Mouse (Mus musculus) spleen, adult 2 months (tissue): ENCODE results near the gene Crim1. TPM values are rescaled to one million over a fixed set of nuclear protein-coding genes. Genes with fewer than 3 reads are reported as not detected.
A peak's percentile ranks its signal among the peaks of the same experiment; 100 is the strongest.

ENCODE experiments used
- DNase-seq, 2 experiments: peaks; one replicate each; pipeline versions ENCODE4 v3.0.0 to v3.0.0-alpha.2; 2012 to 2021; ENCODE audit warnings: low spot score in 2 of 2, low read depth in 1 of 2
- H3K27ac ChIP-seq: fragments of 200-500 bp; 2 replicates; pipeline ENCODE4 v1.5.1; 2012; ENCODE audit warnings: low read length, inconsistent platforms; ENCODE audit not compliant: insufficient read depth
- H3K27me3 ChIP-seq: fragments of 200-500 bp; 2 replicates; pipeline ENCODE4 v1.6.1; 2012; ENCODE audit warnings: mild to moderate bottlenecking, moderate library complexity, low read length, inconsistent platforms; ENCODE audit not compliant: control insufficient read depth, insufficient read depth
- H3K36me3 ChIP-seq: fragments of 200-500 bp; 2 replicates; pipeline ENCODE4 v1.6.1; 2012; ENCODE audit warnings: mild to moderate bottlenecking, low read length, inconsistent platforms; ENCODE audit not compliant: control insufficient read depth, insufficient read depth
- H3K4me1 ChIP-seq: fragments of 200-500 bp; 2 replicates; pipeline ENCODE4 v1.6.1; 2011; ENCODE audit warnings: inconsistent platforms; ENCODE audit not compliant: control insufficient read depth, insufficient read depth, insufficient read length
- H3K4me3 ChIP-seq: fragments of 200-500 bp; 2 replicates; pipeline ENCODE4 v1.5.1; 2011; ENCODE audit warnings: mild to moderate bottlenecking, inconsistent platforms; ENCODE audit not compliant: insufficient read depth, insufficient read length; ENCODE audit errors: extremely low read depth
- CTCF ChIP-seq: fragments of 200-500 bp; IDR thresholded peaks from 2 replicates; pipeline ENCODE4 v1.5.1; 2011; ENCODE audit warnings: mild to moderate bottlenecking, inconsistent platforms; ENCODE audit not compliant: insufficient read depth, insufficient read length, insufficient replicate concordance; ENCODE audit errors: extremely low read depth
- POLR2A ChIP-seq: fragments of 200-500 bp; IDR thresholded peaks from 2 replicates; pipeline ENCODE4 v1.6.1; 2011; ENCODE audit warnings: low read depth, low read length, inconsistent platforms
- WGBS: fragments of 180-500 bp; shearing (Covaris S2); methylation state at CpG from one replicate; pipeline ENCODE4 v1.1.7; 2018; 5-methylcytosine and 5-hydroxymethylcytosine counted together
- polyA plus RNA-seq: library from polyadenylated mRNA; depleted of rRNA; stranded (reverse); fragments of >200 nt; gene quantifications from 2 replicates; pipeline ENCODE4 v1.2.3, GENCODE M21; 2012

Crim1 gene
- polyA plus RNA-seq, 1 experiment, result 20.5 TPM

DNA sequence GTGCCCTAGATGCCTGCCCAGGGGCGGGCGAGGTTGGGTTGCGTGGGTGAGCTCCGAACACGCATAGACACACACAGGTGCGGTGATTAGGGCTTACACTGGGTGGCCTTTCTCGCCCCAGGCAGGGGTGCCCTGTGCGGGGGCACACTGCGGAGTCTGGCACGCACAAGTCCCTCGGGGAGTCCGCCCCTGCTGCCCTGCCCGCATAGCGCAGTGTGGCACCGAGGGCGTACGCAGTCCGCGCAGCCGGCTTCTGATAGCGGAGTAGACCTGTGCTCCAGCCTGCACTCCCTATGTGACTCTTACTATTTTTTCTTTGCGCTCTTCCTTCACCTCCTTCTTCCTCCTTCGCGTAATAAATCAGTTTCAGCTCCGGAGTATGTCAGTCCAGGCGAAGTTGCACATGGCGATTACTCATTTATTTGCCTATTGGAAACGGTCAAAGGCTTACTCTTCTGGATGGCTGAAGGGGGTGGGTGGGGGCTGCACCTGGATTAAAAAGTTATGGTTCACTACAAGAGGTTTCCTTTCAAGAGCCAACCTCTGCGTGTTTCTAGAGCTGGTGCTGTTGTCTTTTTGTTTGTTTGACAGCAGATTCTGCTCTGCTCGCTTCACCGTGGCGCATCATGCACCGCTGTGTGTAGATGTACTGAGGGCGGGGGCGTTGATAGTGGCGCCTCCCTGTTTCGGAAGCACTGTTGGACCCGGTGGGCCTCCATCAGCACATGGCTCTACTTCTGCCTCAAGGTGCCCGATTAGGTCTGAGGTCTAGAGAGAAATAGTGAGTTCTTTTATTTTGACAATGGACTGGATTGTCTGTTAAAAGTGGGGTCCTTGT is 1.4 kb downstream of the Crim1 start:
- Histone ChIP-seq H3K4me1 (peaks cover 5% of the 10 kb centered on the region; the same call in 1 of the 2 replicates), H3K27ac (peak overlapping the region; percentile 66; the same call in 1 of the 2 replicates), H3K27me3 (peaks cover 16% of the 10 kb centered on the region), H3K4me3 (peak overlapping the region; percentile 73), H3K36me3 (no peaks in the 10 kb centered on the region)
- DNase-seq, result peak in 1 of 2 experiments; percentile 8
- TF ChIP-seq CTCF (no peak), POLR2A (no peak)
- 3% methylated on average over 39 of the region's 39 CpGs for WGBS

DNA sequence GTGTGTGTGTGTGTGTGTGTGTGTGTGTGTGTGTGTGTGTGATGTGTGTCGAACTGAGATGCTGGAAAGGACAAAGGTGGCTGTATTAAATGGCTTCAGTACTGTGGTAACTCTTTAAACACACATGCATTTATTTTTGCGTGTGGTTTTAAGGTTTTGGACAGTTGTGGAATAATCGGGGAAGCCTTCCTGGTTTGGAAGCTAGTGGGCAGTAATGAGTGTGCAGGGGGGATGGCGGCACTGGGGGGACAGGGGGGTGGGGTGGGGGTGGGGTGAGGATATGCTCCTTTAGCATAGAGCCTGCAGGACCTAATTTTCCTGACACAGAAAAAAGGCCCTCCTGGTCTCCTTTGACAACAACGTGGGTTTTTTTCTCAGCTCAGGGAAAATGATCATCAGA is 2.2 kb downstream of the Crim1 start:
- 37% methylated on average over 5 of the region's 5 CpGs for WGBS
- no peak for DNase-seq
- H3K4me1 ChIP-seq, result peaks cover 5% of the 10 kb centered on the region; the same call in 1 of the 2 replicates
- H3K27me3 ChIP-seq, result peaks cover 16% of the 10 kb centered on the region
- peak overlapping the region; percentile 73; the same call in 1 of the 2 replicates for H3K4me3 ChIP-seq
- no peak overlapping the region for H3K27ac ChIP-seq
- TF ChIP-seq CTCF (no peak), POLR2A (no peak)
- H3K36me3 ChIP-seq, result no peaks in the 10 kb centered on the region

DNA sequence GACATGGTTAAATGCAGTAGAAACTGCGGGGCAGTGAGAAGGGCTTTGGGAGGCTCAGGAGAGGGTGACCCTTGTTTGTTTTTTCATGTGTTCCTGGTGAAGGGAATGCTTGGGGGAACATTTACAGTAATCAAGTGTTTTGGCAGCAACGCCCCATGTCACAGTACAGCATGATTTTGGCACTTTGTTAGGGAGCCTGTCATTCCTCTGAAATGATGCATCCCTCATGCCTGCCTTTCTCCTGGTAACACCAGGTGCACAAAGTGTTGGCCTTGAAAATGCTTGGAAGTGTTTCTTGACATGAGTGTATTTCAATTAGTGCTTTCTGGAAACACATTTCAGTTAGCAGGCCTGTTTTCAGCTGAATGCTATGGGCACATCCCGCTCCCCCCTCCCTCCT is 2.7 kb downstream of the Crim1 start:
- Histone ChIP-seq H3K27ac (no peak overlapping the region), H3K27me3 (peaks cover 16% of the 10 kb centered on the region), H3K4me1 (peaks cover 5% of the 10 kb centered on the region), H3K36me3 (no peaks in the 10 kb centered on the region), H3K4me3 (no peak overlapping the region)
- 81% methylated on average over 3 of the region's 3 CpGs for WGBS
- no peak for TF ChIP-seq POLR2A
- no peak for TF ChIP-seq CTCF
- no peak for DNase-seq

DNA sequence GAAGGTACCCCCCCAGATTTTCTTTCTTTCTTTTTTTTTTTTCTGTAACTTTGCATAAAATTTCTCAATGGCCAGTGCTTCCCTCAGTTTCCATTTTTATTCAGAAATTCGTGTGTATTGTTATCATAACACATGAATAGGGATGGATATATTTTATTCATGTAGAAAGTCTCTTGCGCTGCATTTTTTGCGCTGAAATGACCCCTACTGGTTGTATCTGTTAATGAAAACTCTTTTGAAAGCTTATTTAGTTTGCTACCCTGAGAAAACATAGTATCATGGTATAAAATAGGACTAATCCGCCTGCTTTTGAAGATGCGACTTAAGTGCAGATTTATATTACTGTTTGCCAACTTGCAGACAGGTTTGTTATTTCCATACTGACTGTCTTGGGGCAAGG is 3.4 kb downstream of the Crim1 start:
- peaks cover 16% of the 10 kb centered on the region for H3K27me3 ChIP-seq
- H3K27ac ChIP-seq, result no peak overlapping the region
- no peak overlapping the region for H3K4me3 ChIP-seq
- no peaks in the 10 kb centered on the region for H3K36me3 ChIP-seq
- peaks cover 5% of the 10 kb centered on the region for H3K4me1 ChIP-seq
- TF ChIP-seq POLR2A, result no peak
- WGBS, result 47% methylated on average over 5 of the region's 5 CpGs
- no peak for DNase-seq

DNA sequence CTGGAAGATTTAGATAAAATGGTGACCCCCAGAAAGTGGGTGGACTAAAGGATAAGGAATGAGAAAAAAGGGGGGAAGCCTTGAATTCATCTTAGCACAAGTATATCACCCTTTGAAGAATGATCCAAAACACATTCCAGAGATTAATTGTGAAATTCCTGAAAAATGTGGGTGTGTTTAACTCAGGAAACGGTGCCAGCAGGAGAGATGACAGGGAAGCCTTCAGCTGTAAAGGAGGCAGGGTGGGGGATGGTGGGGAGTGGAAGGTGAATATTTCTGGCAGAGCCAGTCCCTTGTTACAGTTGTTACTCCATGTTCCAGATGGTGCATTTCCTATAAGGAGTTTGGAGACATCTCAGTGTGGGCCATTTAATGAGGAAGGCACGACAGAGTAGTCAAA is 6.4 kb downstream of the Crim1 start:
- no peak for DNase-seq
- Histone ChIP-seq H3K36me3 (no peaks in the 10 kb centered on the region), H3K4me3 (no peak overlapping the region), H3K4me1 (no peaks in the 10 kb centered on the region; the same call in 1 of the 2 replicates), H3K27ac (no peak overlapping the region), H3K27me3 (0 out of 2 replicates have a peak, but pooled peaks cover under 1% of the 10 kb centered on the region)
- 82% methylated on average over 2 of the region's 2 CpGs for WGBS
- TF ChIP-seq CTCF (no peak), POLR2A (no peak)

DNA sequence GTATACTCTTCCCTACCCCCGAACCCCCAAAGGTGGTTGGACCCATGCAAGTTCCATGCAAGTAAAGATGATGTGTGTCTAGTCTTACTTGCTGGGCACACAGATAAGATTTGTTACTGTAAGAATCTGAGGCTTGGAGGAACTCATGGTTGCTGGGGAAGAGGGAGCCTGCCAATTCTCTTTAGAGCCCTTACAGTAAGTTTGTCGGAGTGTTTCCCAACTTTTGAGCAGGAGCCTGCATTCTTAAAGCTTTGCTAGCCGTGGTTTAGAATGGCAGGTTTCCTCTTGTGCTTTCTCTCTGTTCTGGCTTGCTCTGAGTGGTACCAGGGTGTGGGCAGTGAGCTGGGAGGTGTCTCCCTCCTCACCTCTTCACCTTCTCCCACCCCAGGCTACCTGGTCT is 7.2 kb downstream of the Crim1 start:
- TF ChIP-seq CTCF (no peak), POLR2A (no peak)
- DNase-seq, result no peak
- H3K4me3 ChIP-seq, result no peak overlapping the region

DNA sequence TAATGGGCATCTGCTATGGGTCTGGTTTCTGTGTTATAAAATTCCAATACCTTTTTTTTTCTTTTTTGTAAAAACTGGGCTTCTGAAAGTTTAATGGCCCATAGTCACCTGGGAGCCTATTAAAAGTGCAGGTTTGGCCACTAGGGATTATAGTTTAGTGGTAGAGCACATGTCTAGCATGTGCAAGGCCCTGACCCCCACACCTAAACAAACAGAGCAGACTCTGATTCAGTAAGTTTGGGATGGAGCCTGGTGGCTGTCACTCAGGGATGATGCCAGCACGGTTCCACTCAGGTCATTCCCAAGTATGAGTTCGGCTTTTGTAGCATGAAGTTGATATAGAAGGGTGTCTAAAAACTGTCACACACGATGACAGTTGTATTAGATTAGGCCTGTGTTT is 8.8 kb downstream of the Crim1 start:
- Histone ChIP-seq H3K4me1 (no peaks in the 10 kb centered on the region; the same call in 1 of the 2 replicates), H3K36me3 (no peaks in the 10 kb centered on the region), H3K27me3 (no peaks in the 10 kb centered on the region), H3K27ac (no peak overlapping the region), H3K4me3 (no peak overlapping the region)
- WGBS, result 97% methylated on average over 3 of the region's 3 CpGs
- no peak for DNase-seq
- TF ChIP-seq POLR2A (no peak), CTCF (no peak)

More for the DNA sequence above, 7.2 kb downstream of the Crim1 start:
- no peaks in the 10 kb centered on the region for H3K27me3 ChIP-seq
- WGBS, result 63% methylated on average over 3 of the region's 3 CpGs
- no peaks in the 10 kb centered on the region for H3K36me3 ChIP-seq
- no peak overlapping the region for H3K27ac ChIP-seq
- no peaks in the 10 kb centered on the region; the same call in 1 of the 2 replicates for H3K4me1 ChIP-seq
